Mouse (Mus musculus) gastrocnemius, postnatal 10 days (tissue): ENCODE measurements around the gene Tmem109. TPM values are rescaled to one million over a fixed set of nuclear protein-coding genes. Genes with fewer than 3 reads are reported as not detected.

Source experiments
- DNase-seq: peaks from one replicate; pipeline ENCODE4 v3.0.0; 2021; ENCODE audit warnings: mixed read lengths
- long read RNA-seq, 2 experiments: library from polyadenylated mRNA; stranded (forward); transcript quantifications; one replicate each; pipeline ENCODE4 v2.0.0; 2021
- total RNA-seq, 2 experiments: library from RNA; stranded (reverse); gene quantifications; 2 replicates each; pipeline ENCODE4 v1.2.3; 2021

The Tmem109 gene
- 100 to 1,000 TPM; 208 to 212 TPM for total RNA-seq
- long read RNA-seq, experiment 1, transcript Tmem109-201 (4 exons, 2,188 nt): major isoform, 477 of 545 reads
- long read RNA-seq, experiment 1, transcript Tmem109-205 (3 exons, 615 nt): minor isoform, 7 of 545 reads
- long read RNA-seq, experiment 1, transcript Tmem109-204 (4 exons, 839 nt): minor isoform, 18 of 545 reads
- long read RNA-seq, experiment 1, partial matches to known transcripts: 2 of 545 reads
- long read RNA-seq, experiment 1, other reads (novel, unspliced or antisense): 40 of 545 reads
- long read RNA-seq, experiment 2, transcript Tmem109-205 (3 exons, 615 nt): minor isoform, 13 of 535 reads
- long read RNA-seq, experiment 2, transcript Tmem109-201 (4 exons, 2,188 nt): major isoform, 465 of 535 reads
- long read RNA-seq, experiment 2, transcript Tmem109-204 (4 exons, 839 nt): minor isoform, 18 of 535 reads
- long read RNA-seq, experiment 2, partial matches to known transcripts: 2 of 535 reads
- long read RNA-seq, experiment 2, other reads (novel, unspliced or antisense): 35 of 535 reads

GRCm38 (mm10) chr19:10881426-10882154, at the start of gene Tmem109:
Gene Tmem109 (minus strand): TSS chr19:10882001.
- DNase-seq: peak; percentile 93

- no peak for DNase-seq
These were observed 48.8 kb upstream of the Tmem109 start for GRCm38 (mm10) chr19:10930641-10931040.

GRCm38 (mm10) chr19:10926666-10927065, 44.9 kb upstream of the Tmem109 start:
- DNase-seq: no peak

- no peak for DNase-seq
These were observed 44.4 kb upstream of the Tmem109 start for GRCm38 (mm10) chr19:10926123-10926621.

GRCm38 (mm10) chr19:10924220-10924619, 42.4 kb upstream of the Tmem109 start:
- DNase-seq: no peak

- no peak for DNase-seq
These were observed 39.3 kb upstream of the Tmem109 start for GRCm38 (mm10) chr19:10921058-10921457.

GRCm38 (mm10) chr19:10920532-10920931, 38.7 kb upstream of the Tmem109 start, which contains the start of gene Zp1:
Gene Zp1 (minus strand): TSS chr19:10920632.
- DNase-seq: no peak

GRCm38 (mm10) chr19:10918321-10918991, 36.7 kb upstream of the Tmem109 start:
- no peak for DNase-seq

GRCm38 (mm10) chr19:10916506-10916905, 34.7 kb upstream of the Tmem109 start:
- no peak for DNase-seq

GRCm38 (mm10) chr19:10914870-10915269, 33.1 kb upstream of the Tmem109 start:
- DNase-seq: no peak

- DNase-seq: no peak
These were observed 32.5 kb upstream of the Tmem109 start for GRCm38 (mm10) chr19:10914291-10914690.

- no peak for DNase-seq
These were observed 27.4 kb upstream of the Tmem109 start for GRCm38 (mm10) chr19:10909087-10909721.

- peak; percentile 47 for DNase-seq
These were observed 26.1 kb upstream of the Tmem109 start for GRCm38 (mm10) chr19:10907891-10908290.

GRCm38 (mm10) chr19:10905728-10906000, 23.9 kb upstream of the Tmem109 start:
- no peak for DNase-seq

- DNase-seq: peak; percentile 58
These were observed 23.3 kb upstream of the Tmem109 start for GRCm38 (mm10) chr19:10904927-10905727.

GRCm38 (mm10) chr19:10904512-10904911, 22.7 kb upstream of the Tmem109 start:
- no peak for DNase-seq

GRCm38 (mm10) chr19:10901046-10901445, 19.2 kb upstream of the Tmem109 start:
- DNase-seq: no peak

- DNase-seq: peak; percentile 62
These were observed 18.5 kb upstream of the Tmem109 start for GRCm38 (mm10) chr19:10900315-10900714.

- DNase-seq: no peak
These were observed 15.7 kb upstream of the Tmem109 start for GRCm38 (mm10) chr19:10897491-10897890.

- no peak for DNase-seq
These were observed 15.0 kb upstream of the Tmem109 start for GRCm38 (mm10) chr19:10896849-10897248.

- peak; percentile 23 for DNase-seq
These were observed 13.9 kb upstream of the Tmem109 start for GRCm38 (mm10) chr19:10895708-10896107.
